Mouse (Mus musculus) spleen, adult 12 weeks (tissue): ENCODE data around the gene Cops2.

Source experiments
- DNase-seq: peaks from one replicate; pipeline ENCODE4 v3.0.0; 2022; ENCODE audit warnings: low spot score

The Cops2 gene

GRCm38 (mm10) chr2:125781978-125782718, 76.8 kb downstream of the Cops2 start:
- DNase-seq: no peak

GRCm38 (mm10) chr2:125781006-125781405, 77.9 kb downstream of the Cops2 start:
- DNase-seq: no peak
